Mouse (Mus musculus) A20 (cell line): ENCODE data around the gene Zbtb12.

Source experiments
- DNase-seq: peaks from one replicate; pipeline ENCODE4 v3.0.0-alpha.2; 2011; ENCODE audit warnings: low read depth, low spot score

Zbtb12 gene

GRCm38 (mm10) chr17:34865981-34866380, 13.3 kb upstream of the Zbtb12 start:
- no peak for DNase-seq

- DNase-seq = no peak
These were observed 5.0 kb upstream of the Zbtb12 start for GRCm38 (mm10) chr17:34874321-34874720.

DNA sequence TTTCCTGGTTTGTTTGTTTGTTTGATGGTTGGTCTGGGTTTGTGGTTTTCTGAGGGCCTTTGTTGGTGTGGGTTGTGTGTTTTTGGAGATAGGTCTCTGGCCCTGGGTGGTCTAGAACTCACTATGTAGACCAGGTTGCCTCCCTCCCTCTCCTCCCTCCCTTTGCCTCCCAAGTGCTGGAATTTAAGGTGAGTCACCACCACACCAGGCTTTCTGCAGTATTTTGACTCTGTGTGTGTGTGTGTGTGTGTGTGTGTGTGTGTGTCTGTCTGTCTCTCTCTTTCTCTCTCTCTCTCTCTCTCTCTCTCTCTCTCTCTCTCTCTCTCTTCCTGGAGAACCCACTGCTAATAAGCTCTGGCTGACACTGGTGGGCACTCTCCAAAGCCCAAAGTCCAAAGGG, 1.9 kb downstream of the Zbtb12 start:
- no peak for DNase-seq

DNA sequence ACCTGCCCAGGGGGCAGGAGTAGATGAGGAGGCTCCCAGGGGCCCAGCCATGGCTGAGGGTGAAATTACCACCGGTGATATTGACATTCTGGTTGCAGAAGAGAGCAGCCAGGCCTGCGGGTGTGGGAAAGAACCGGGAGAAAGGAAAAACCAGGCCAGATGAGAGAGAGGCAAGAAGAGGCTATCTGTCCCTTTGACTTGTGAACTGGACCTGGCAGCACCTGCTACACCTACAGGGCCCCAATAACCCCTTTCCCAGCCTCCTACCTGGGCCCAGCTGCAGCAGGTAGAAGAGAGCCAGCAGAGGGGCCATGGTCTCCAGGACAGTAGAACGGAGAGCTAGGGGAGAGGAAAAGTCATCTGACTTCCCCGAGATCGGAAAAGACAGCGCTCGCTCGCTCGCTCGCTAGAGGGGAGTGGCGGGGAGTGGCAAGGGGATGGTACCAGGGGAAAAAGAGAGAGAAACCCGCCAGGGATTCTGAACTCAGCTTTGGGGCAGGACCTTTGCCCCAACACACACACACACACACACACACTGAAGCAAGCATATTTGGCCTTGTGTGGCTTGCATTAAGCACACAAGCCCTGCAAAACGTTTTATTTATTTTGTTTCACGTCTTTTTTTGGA, 2.5 kb downstream of the Zbtb12 start, which contains the start of gene Gm20547:
Gene Gm20547 (minus strand): TSS at position 360 of the 628 bp plus-strand sequence.
- DNase-seq = no peak

- DNase-seq = no peak
These were observed 4.0 kb downstream of the Zbtb12 start for GRCm38 (mm10) chr17:34883332-34883731.

DNA sequence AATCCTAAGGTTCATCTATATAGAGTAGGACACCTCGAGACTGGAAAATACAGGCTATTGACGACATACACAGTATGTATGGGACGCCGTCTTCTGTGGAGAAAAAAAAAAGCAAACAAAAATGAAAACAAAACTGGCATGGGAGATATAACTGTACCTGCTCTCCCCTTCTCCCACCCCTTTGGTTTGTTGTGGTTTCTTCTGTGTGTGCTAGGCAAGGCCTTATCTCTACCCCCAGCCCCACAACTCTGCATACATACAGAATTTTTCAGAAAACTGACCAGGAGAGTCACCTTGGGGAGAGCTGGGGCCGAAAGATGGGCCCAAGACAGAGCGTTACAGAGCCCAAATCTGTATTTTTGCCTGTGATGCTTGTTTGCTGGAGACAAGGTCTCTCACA, 5.4 kb downstream of the Zbtb12 start:
- DNase-seq = no peak

GRCm38 (mm10) chr17:34885615-34886014, 6.3 kb downstream of the Zbtb12 start:
- DNase-seq = no peak

DNA sequence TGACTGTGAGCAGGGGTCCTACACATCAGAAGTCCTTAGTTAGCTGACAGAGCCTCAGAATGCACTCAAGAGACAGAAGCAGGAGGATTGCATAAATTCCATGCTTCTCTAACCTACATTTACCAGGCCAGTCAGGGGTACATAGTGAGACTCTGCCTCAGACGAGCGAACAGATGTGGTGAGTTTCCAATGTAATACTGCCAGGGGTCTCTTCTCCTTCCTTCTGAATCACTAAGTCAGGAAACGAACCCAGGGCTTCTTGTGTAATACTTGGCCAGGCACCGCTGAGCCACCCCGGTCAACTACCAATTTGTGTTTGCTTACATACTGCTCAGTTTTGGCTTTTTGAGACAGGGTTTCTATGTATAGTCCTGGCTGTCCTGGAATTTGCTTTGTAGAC, 8.7 kb downstream of the Zbtb12 start:
- no peak for DNase-seq

GRCm38 (mm10) chr17:34890074-34890743, 10.9 kb downstream of the Zbtb12 start:
- DNase-seq = no peak

GRCm38 (mm10) chr17:34891377-34891776, 12.1 kb downstream of the Zbtb12 start:
- peak; percentile 52 for DNase-seq

DNA sequence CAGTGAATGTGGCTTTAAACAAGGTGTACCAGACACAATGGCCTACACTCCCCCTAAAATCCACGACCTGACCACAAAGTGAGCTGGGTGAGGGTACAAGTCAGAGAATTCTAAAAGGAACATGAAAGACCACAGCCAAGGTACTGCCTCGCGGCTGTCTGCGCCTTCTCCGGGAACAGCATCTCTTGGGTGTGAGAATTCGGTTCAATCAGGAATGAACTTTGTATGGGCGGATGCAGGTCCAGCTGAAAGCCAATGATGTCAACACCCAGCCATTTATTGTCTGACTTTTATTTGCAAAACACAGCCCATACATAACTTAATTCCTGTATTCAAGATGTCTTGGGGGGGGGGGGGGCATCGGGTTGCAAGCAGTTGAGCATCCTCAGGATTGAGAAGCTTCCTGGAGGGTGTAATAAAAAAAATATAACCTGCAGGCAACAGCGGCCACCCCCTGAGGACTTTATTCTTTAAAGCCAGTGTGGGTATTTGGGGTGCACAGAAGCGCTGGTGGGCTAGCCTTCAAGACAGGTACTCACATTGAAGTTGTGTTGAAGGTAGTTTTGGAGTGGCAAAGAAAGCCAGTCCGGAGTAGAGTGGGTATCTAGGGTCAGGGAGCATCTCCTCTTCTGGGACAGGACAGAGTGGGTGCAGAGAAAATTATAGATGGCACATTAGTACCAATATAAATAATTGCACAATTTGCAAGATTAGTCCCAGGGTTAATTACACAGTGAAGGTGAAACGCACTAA, 14.0 kb downstream of the Zbtb12 start:
- no peak for DNase-seq

- DNase-seq = peak; percentile 96
These were observed 14.9 kb downstream of the Zbtb12 start for GRCm38 (mm10) chr17:34894074-34894597.

- peak; percentile 43 for DNase-seq
These were observed 15.7 kb downstream of the Zbtb12 start for GRCm38 (mm10) chr17:34894801-34895530.

DNA sequence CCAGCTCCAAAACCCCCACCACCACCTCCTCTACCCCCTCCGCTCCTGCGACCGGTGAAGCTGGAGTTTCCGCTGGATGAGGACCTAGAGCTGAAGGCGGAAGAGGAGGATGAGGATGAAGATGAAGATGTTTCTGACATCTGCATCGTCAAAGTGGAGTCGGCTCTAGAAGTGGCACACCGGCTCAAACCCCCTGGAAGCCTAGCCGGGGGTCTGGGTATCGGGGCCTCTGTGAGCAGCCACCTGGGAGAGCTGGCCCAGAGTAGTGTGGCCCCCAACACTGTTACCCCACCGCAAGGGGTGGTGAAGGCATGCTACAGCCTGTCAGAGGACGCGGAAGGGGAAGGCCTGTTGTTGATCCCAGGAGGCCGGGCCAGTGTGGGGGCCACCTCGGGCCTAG, 16.4 kb downstream of the Zbtb12 start:
- peak; percentile 17 for DNase-seq

DNA sequence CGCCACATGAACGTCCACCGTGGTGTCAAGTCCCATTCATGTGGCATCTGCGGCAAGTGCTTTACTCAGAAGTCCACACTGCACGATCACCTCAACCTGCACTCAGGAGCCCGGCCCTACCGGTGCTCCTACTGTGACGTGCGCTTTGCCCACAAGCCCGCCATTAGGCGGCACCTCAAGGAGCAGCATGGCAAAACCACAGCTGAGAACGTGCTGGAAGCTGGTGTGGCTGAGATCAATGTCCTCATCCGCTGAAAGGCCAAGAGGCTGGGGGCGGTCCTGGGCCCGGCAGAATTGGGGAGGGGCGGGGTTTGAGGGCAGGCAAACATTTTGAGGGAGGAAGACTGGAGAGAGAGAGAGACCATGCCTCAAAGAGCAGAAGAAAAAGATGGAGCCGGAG, 17.1 kb downstream of the Zbtb12 start:
- DNase-seq = peak; percentile 60

DNA sequence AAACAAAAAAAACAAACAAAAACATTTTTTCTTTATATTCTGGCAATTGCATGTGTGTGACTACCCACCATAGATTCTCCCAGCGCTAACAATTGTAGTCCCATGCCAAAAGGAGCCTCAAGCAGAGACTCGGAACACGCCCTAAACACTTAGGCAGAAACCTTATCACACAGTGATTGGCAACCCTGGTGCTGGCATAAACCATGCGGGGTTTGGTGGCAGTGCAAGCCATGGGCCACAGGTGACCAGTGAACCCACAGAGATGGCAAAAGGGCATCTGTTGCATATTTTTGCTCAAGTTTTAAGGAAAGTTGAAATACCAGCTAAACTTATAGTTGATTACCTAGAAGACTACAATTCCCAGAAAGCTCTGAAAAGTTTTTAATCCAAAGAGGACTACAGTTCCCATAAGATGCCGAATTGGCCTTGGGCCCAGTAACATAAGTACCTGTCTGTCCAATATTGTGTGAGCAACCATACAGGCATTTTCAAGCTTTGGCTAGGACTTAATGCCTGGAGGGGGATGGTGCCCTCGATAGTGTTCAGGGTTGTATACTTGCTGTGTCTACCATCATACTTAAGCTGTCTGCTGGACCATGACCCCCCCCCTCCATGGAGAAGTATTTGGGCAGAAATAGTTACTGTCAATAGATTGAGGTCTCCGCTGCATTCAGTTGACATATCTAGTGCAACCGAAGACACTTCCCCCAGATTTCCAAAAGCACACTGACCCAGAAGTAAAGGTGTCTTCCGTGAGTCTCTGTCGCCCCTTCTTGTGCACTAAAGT, 18.3 kb downstream of the Zbtb12 start:
- no peak for DNase-seq

GRCm38 (mm10) chr17:34898160-34898586, 18.9 kb downstream of the Zbtb12 start, which contains the start of the genes C2 and Ehmt2:
TSS of gene C2 (minus strand) at chr17:34898265.
TSS of gene Ehmt2 (plus strand) at chr17:34898469.
- peak; percentile 91 for DNase-seq

DNA sequence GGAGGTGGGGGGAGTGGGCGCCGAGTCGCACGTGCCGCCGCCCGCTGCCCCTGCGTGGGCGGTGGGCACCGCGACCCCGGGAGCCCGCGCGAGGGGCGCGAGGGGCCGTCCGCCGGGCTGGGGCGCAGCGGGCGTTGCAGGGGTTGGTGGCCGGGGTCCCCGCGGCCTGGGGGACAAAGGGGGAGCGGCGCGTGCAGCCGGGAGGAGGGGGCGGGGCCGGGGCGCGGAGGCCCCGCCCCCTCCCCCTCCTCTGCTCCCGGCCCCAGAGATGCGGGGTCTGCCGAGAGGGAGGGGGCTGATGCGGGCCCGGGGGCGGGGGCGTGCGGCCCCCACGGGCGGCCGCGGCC, 19.4 kb downstream of the Zbtb12 start:
- no peak for DNase-seq

GRCm38 (mm10) chr17:34899053-34899889, 20.0 kb downstream of the Zbtb12 start:
- DNase-seq = peak; percentile 84

DNA sequence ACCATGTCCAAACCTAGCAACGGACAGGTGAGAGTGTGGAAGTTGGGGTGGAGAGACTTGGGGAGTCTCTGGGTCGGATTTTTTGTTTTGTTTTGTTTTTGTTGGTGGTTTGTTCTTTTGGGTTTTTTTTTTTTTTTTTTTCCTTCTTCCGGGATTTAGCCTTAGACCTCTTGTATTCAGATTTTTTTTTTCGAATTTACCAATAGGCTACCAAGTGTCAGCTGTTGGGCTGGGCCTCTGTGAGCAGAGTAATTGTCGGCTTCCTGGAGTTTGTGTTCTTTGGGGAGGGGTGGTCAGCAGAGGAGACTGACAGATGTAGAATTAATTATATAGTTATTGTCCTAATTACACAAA, 20.6 kb downstream of the Zbtb12 start:
- DNase-seq = no peak
